Mouse (Mus musculus) heart, embryonic 10.5 days (tissue): ENCODE measurements around the gene Btbd10. TPM values are rescaled to one million over a fixed set of nuclear protein-coding genes. Genes with fewer than 3 reads are reported as not detected.

ENCODE experiments used
- DNase-seq: peaks from one replicate; pipeline ENCODE4 v3.0.0-alpha.2; 2017; ENCODE audit warnings: low spot score
- H3K27ac ChIP-seq: fragments of 300-500 bp; sonication (generic); 2 replicates; pipeline ENCODE4 v1.5.1; 2016; ENCODE audit warnings: mild to moderate bottlenecking
- H3K27me3 ChIP-seq: fragments of 300-500 bp; sonication (generic); 2 replicates; pipeline ENCODE4 v1.6.1; 2016; ENCODE audit warnings: mild to moderate bottlenecking; ENCODE audit not compliant: poor library complexity, insufficient read depth, severe bottlenecking
- H3K36me3 ChIP-seq: fragments of 300-500 bp; sonication (generic); 2 replicates; pipeline ENCODE4 v1.6.1; 2016; ENCODE audit warnings: mild to moderate bottlenecking, moderate library complexity
- H3K4me1 ChIP-seq: fragments of 300-500 bp; sonication (generic); 2 replicates; pipeline ENCODE4 v1.6.1; 2016; ENCODE audit warnings: mild to moderate bottlenecking
- H3K4me3 ChIP-seq: fragments of 300-500 bp; sonication (generic); 2 replicates; pipeline ENCODE4 v1.5.1; 2016; ENCODE audit warnings: mild to moderate bottlenecking, moderate library complexity
- H3K9me3 ChIP-seq: fragments of 300-500 bp; sonication (generic); 2 replicates; pipeline ENCODE4 v1.6.1; 2016; ENCODE audit warnings: mild to moderate bottlenecking, moderate library complexity
- WGBS: fragments of 180-500 bp; shearing (Covaris S2); methylation state at CpG from one replicate; pipeline ENCODE4 v1.1.7; 2016; 5-methylcytosine and 5-hydroxymethylcytosine counted together
- polyA plus RNA-seq: library from polyadenylated mRNA; unstranded; fragments of >200 nt; fragmentation: Nextera tagmentation; extraction: Ambion mirVana; gene quantifications from 2 replicates; pipeline ENCODE4 v1.2.1, GENCODE M21; 2016

Btbd10 gene
- polyA plus RNA-seq, 1 experiment from 2014 or later = 21.6 TPM

- Histone ChIP-seq H3K4me1 (no peaks in the 10 kb centered on the region), H3K9me3 (no peaks in the 10 kb centered on the region), H3K27ac (no peak overlapping the region), H3K36me3 (peaks cover 5% of the 10 kb centered on the region; the same call in 1 of the 2 replicates), H3K4me3 (no peak overlapping the region), H3K27me3 (no peaks in the 10 kb centered on the region)
- 90% methylated on average over 1 of the region's 1 CpGs for WGBS
- no peak for DNase-seq
Observed at GRCm38 (mm10) chr7:113289211-113289610, 80.0 kb downstream of the Btbd10 start.

GRCm38 (mm10) chr7:113285405-113285804, 83.8 kb downstream of the Btbd10 start:
- DNase-seq = no peak
- Histone ChIP-seq H3K9me3 (no peaks in the 10 kb centered on the region), H3K4me3 (no peak overlapping the region), H3K4me1 (no peaks in the 10 kb centered on the region), H3K36me3 (peaks cover 13% of the 10 kb centered on the region; the same call in 1 of the 2 replicates), H3K27ac (no peak overlapping the region), H3K27me3 (no peaks in the 10 kb centered on the region)
- 69% methylated on average over 2 of the region's 2 CpGs for WGBS

- Histone ChIP-seq H3K4me1 (no peaks in the 10 kb centered on the region), H3K4me3 (no peak overlapping the region), H3K27me3 (no peaks in the 10 kb centered on the region), H3K9me3 (no peaks in the 10 kb centered on the region), H3K36me3 (peaks cover 8% of the 10 kb centered on the region; the same call in 1 of the 2 replicates), H3K27ac (no peak overlapping the region)
- DNase-seq = no peak
- 56% methylated on average over 2 of the region's 2 CpGs for WGBS
Observed at GRCm38 (mm10) chr7:113279246-113279645, 89.9 kb downstream of the Btbd10 start.

- H3K4me3 ChIP-seq = no peak overlapping the region
- DNase-seq = no peak
- H3K9me3 ChIP-seq = no peaks in the 10 kb centered on the region
- no peaks in the 10 kb centered on the region for H3K4me1 ChIP-seq
- WGBS = 79% methylated on average over 3 of the region's 4 CpGs
- H3K27me3 ChIP-seq = no peaks in the 10 kb centered on the region
- H3K27ac ChIP-seq = no peak overlapping the region
- H3K36me3 ChIP-seq = peaks cover 3% of the 10 kb centered on the region; the same call in 1 of the 2 replicates
Observed at GRCm38 (mm10) chr7:113278493-113278892, 90.7 kb downstream of the Btbd10 start.

- Histone ChIP-seq H3K9me3 (no peaks in the 10 kb centered on the region), H3K4me3 (no peak overlapping the region), H3K36me3 (no peaks in the 10 kb centered on the region), H3K27ac (no peak overlapping the region), H3K4me1 (peaks cover 6% of the 10 kb centered on the region; the same call in 1 of the 2 replicates), H3K27me3 (no peaks in the 10 kb centered on the region)
- WGBS = 63% methylated on average over 2 of the region's 2 CpGs
- no peak for DNase-seq
Observed at GRCm38 (mm10) chr7:113277245-113277644, 91.9 kb downstream of the Btbd10 start.

GRCm38 (mm10) chr7:113272338-113272997, 96.7 kb downstream of the Btbd10 start:
- no peak for DNase-seq
- H3K27ac ChIP-seq = no peak overlapping the region
- WGBS = 80% methylated on average over 5 of the region's 6 CpGs
- H3K27me3 ChIP-seq = no peaks in the 10 kb centered on the region
- H3K4me3 ChIP-seq = no peak overlapping the region
- H3K9me3 ChIP-seq = no peaks in the 10 kb centered on the region
- no peaks in the 10 kb centered on the region for H3K36me3 ChIP-seq
- H3K4me1 ChIP-seq = peaks cover 6% of the 10 kb centered on the region; the same call in 1 of the 2 replicates

GRCm38 (mm10) chr7:113270991-113271390, 98.2 kb downstream of the Btbd10 start:
- no peak overlapping the region for H3K27ac ChIP-seq
- H3K27me3 ChIP-seq = no peaks in the 10 kb centered on the region
- no peaks in the 10 kb centered on the region for H3K9me3 ChIP-seq
- no peaks in the 10 kb centered on the region for H3K36me3 ChIP-seq
- 79% methylated on average over 2 of the region's 2 CpGs for WGBS
- no peak overlapping the region for H3K4me3 ChIP-seq
- peaks cover 6% of the 10 kb centered on the region; the same call in 1 of the 2 replicates for H3K4me1 ChIP-seq
- DNase-seq = no peak

GRCm38 (mm10) chr7:113270551-113270950, 98.6 kb downstream of the Btbd10 start:
- H3K36me3 ChIP-seq = no peaks in the 10 kb centered on the region
- no peaks in the 10 kb centered on the region for H3K9me3 ChIP-seq
- no peak for DNase-seq
- WGBS = 71% methylated on average over 10 of the region's 10 CpGs
- H3K27me3 ChIP-seq = no peaks in the 10 kb centered on the region
- no peak overlapping the region for H3K27ac ChIP-seq
- H3K4me1 ChIP-seq = peaks cover 6% of the 10 kb centered on the region; the same call in 1 of the 2 replicates
- H3K4me3 ChIP-seq = no peak overlapping the region

- no peaks in the 10 kb centered on the region for H3K9me3 ChIP-seq
- H3K36me3 ChIP-seq = no peaks in the 10 kb centered on the region
- H3K27me3 ChIP-seq = no peaks in the 10 kb centered on the region
- peaks cover 6% of the 10 kb centered on the region; the same call in 1 of the 2 replicates for H3K4me1 ChIP-seq
- H3K4me3 ChIP-seq = no peak overlapping the region
- WGBS = 63% methylated on average over 3 of the region's 3 CpGs
- no peak overlapping the region for H3K27ac ChIP-seq
- no peak for DNase-seq
Observed at GRCm38 (mm10) chr7:113269921-113270320, 99.3 kb downstream of the Btbd10 start.

GRCm38 (mm10) chr7:113269081-113269480, 100.1 kb downstream of the Btbd10 start:
- Histone ChIP-seq H3K4me1 (peaks cover 8% of the 10 kb centered on the region), H3K4me3 (no peak overlapping the region), H3K9me3 (no peaks in the 10 kb centered on the region), H3K27ac (no peak overlapping the region), H3K27me3 (no peaks in the 10 kb centered on the region), H3K36me3 (no peaks in the 10 kb centered on the region)
- no peak for DNase-seq

- Histone ChIP-seq H3K9me3 (no peaks in the 10 kb centered on the region), H3K27me3 (no peaks in the 10 kb centered on the region), H3K4me3 (no peak overlapping the region), H3K27ac (no peak overlapping the region), H3K36me3 (no peaks in the 10 kb centered on the region), H3K4me1 (peaks cover 13% of the 10 kb centered on the region)
- 79% methylated on average over 9 of the region's 9 CpGs for WGBS
- no peak for DNase-seq
Observed at GRCm38 (mm10) chr7:113268287-113268686, 100.9 kb downstream of the Btbd10 start.
